Mouse (Mus musculus) kidney, embryonic 14.5 days (tissue): ENCODE results near the gene Slc25a20. TPM values are rescaled to one million over a fixed set of nuclear protein-coding genes. Genes with fewer than 3 reads are reported as not detected.

ENCODE experiments used
- microRNA-seq: library from miRNA; unstranded; fragments of <30 nt; microRNA quantifications from one replicate; pipeline ENCODE4, GENCODE M21; 2016
- polyA plus RNA-seq: library from polyadenylated mRNA; unstranded; fragments of >200 nt; fragmentation: Nextera tagmentation; extraction: Ambion mirVana; gene quantifications from 2 replicates; pipeline ENCODE4 v1.2.1, GENCODE M21; 2014

The Slc25a20 gene
- polyA plus RNA-seq, 1 experiment from 2014 or later, result 25.8 TPM

Small RNA genes within 50 kb of the gene (microRNA-seq; reads per million reads assigned to microRNA genes)
- gene Gm26298, result not detected

Other genes starting within 250 kb of the Slc25a20 start
- gene Ccdc36, start 233.6 kb upstream of the Slc25a20 start, polyA plus RNA-seq, result 1.8 and 2.9 TPM in 2 replicates
- gene BC048562, start 225.6 kb upstream of the Slc25a20 start, polyA plus RNA-seq, result not detected in 2 replicates
- 50.7 and 54.7 TPM in 2 replicates for gene Ccdc71, start 201.6 kb upstream of the Slc25a20 start, polyA plus RNA-seq
- 21.6 and 22.9 TPM in 2 replicates for gene Klhdc8b, start 200.5 kb upstream of the Slc25a20 start, polyA plus RNA-seq
- 21.5 and 31.9 TPM in 2 replicates for gene Lamb2, start 182.4 kb upstream of the Slc25a20 start, polyA plus RNA-seq
- 45.4 and 69.4 TPM in 2 replicates for gene Usp19, start 171.5 kb upstream of the Slc25a20 start, polyA plus RNA-seq
- gene Qars, start 154.4 kb upstream of the Slc25a20 start, polyA plus RNA-seq, result 99.1 and 117 TPM in 2 replicates
- gene Qrich1, start 145.3 kb upstream of the Slc25a20 start, polyA plus RNA-seq, result 91.0 and 139 TPM in 2 replicates
- gene Impdh2, start 101.8 kb upstream of the Slc25a20 start, polyA plus RNA-seq, result 185 and 229 TPM in 2 replicates
- gene Ndufaf3, start 94.7 kb upstream of the Slc25a20 start, polyA plus RNA-seq, result 37.0 and 50.6 TPM in 2 replicates
- gene Dalrd3, start 92.2 kb upstream of the Slc25a20 start, polyA plus RNA-seq, result 130 and 159 TPM in 2 replicates
- gene Wdr6, start 83.3 kb upstream of the Slc25a20 start, polyA plus RNA-seq, result 86.0 and 114 TPM in 2 replicates
- gene P4htm, start 64.4 kb upstream of the Slc25a20 start, polyA plus RNA-seq, result 7.5 and 7.7 TPM in 2 replicates
- gene Arih2, start 12.7 kb upstream of the Slc25a20 start, polyA plus RNA-seq, result 32.7 and 38.8 TPM in 2 replicates
- gene Prkar2a, start 27.2 kb downstream of the Slc25a20 start, polyA plus RNA-seq, result 25.9 and 28.8 TPM in 2 replicates
- 125 and 134 TPM in 2 replicates for gene Ip6k2, start 121.7 kb downstream of the Slc25a20 start, polyA plus RNA-seq
- 9.0 and 21.7 TPM in 2 replicates for gene Nckipsd, start 146.3 kb downstream of the Slc25a20 start, polyA plus RNA-seq
- 0.04 and 0.17 TPM in 2 replicates for gene Celsr3, start 164.2 kb downstream of the Slc25a20 start, polyA plus RNA-seq
- gene Slc26a6, start 191.2 kb downstream of the Slc25a20 start, polyA plus RNA-seq, result 8.6 and 14.5 TPM in 2 replicates